Mouse (Mus musculus): ENCODE data around the gene Atrnl1. TPM values are rescaled to one million over a fixed set of nuclear protein-coding genes. Genes with fewer than 3 reads are reported as not detected.
"Not testable (repeated sequence)": the region's sequence is repeated elsewhere in the genome, so short reads cannot be mapped to it uniquely, and the experiment has no call there.

Gene Atrnl1
- polyA plus RNA-seq, 1 experiment from 2014 or later: 7.8 TPM

DNA sequence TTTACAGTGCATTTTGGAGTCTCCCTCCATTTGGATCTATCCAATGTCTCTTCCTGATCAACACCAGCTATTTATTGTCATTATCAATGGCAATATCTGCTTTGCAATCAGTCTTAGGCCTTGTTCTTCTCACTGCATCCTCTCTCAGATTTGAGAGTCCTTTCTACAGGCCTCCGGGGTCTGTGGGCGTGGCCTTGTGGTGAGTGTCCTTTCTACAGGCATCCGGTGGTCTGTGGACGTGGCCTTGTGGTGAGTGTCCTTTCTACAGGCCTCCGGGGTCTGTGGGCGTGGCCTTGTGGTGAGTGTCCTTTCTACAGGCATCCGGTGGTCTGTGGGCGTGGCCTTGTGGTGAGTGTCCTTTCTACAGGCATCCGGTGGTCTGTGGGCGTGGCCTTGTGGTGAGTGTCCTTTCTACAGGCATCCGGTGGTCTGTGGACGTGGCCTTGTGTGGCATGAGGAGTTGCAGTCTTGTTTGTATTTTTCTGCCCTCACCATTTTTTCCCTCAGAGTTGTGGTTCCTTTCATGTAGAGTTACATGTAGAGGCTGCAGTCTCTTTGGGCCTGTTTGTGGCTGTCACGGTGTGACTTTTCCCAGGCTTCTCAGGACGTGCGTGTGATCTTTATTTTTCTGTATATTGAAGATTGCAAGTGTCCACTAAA, 383.5 kb downstream of the Atrnl1 start:
- not testable (repeated sequence) for DNase-seq (ENCODE audit: low spot score); H3K4me1 ChIP-seq (ENCODE audit: control insufficient read depth, insufficient read depth, low read length); H3K27me3 ChIP-seq (ENCODE audit: control insufficient read depth, insufficient read depth, low read length); H3K36me3 ChIP-seq (replicated peaks; ENCODE audit: control insufficient read depth, insufficient read depth, low read depth, low read length); H3K9me3 ChIP-seq (replicated peaks; ENCODE audit: control insufficient read depth, low read length); ATAC-seq (replicated peaks; ENCODE audit: insufficient number of reproducible peaks, low FRiP score, low TSS enrichment, low read depth); H3K4me2 ChIP-seq (ENCODE audit: low read depth, low read length); H3K9ac ChIP-seq (replicated peaks; ENCODE audit: low read length); H3K4me3 ChIP-seq (ENCODE audit: low read depth, low read length); H3K27ac ChIP-seq (replicated peaks; ENCODE audit: low read depth, low read length)
- 94% methylated on average over 15 of the region's 15 CpGs for WGBS

DNA sequence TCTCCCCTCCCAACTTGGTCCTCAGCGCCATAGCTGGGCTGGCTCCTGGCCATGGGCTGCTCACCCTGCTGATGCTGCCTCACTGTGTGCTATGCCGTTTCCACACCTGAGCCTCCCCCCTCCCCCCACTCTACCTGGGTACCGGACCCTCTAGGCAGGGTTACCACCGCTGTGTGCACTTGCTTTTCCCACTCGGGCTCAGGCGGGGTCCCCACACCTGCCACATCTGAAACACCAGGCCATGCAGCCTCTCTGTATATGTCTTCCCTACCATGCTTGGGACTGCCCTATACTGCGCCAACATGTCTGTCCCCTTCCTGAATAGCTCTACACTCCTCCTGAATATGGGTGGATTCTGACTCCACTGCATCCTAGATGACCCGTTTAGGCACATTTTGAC, 384.2 kb downstream of the Atrnl1 start:
- WGBS: 92% methylated on average over 8 of the region's 8 CpGs
- no peak for ATAC-seq (replicated peaks; ENCODE audit: insufficient number of reproducible peaks, low FRiP score, low TSS enrichment, low read depth)

DNA sequence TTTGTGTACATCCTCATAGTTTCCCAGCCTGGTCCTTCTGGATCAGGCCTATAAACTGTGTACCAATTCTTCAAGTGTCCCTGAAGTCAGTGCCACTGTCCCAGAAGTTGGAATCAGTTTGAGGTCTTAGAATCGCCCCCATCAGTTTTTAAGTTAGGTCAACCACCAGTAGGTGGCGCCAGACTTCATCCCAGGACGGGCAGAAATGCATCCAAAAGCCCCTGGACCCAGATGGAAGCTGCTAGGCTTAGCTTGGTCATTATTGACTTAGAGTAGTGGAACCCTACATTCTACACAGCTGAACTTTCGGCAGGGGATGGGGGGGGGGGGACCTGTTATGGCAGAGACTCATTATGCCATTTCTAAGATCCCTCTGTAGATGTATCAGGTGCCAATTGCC, 387.1 kb downstream of the Atrnl1 start:
- H3K4me2 ChIP-seq (ENCODE audit: low read depth, low read length): no peak overlapping the region
- ATAC-seq (replicated peaks; ENCODE audit: insufficient number of reproducible peaks, low FRiP score, low TSS enrichment, low read depth) (no peak), DNase-seq (ENCODE audit: low spot score) (peak; percentile 75)
- no peak overlapping the region for H3K27ac ChIP-seq (replicated peaks; ENCODE audit: low read depth, low read length)
- H3K27me3 ChIP-seq (ENCODE audit: control insufficient read depth, insufficient read depth, low read length): no peaks in the 10 kb centered on the region
- H3K9me3 ChIP-seq (replicated peaks; ENCODE audit: control insufficient read depth, low read length): no peaks in the 10 kb centered on the region
- H3K9ac ChIP-seq (replicated peaks; ENCODE audit: low read length): no peak overlapping the region
- no peaks in the 10 kb centered on the region for H3K4me1 ChIP-seq (ENCODE audit: control insufficient read depth, insufficient read depth, low read length)
- 37% methylated on average over 4 of the region's 4 CpGs for WGBS
- no peak overlapping the region for H3K4me3 ChIP-seq (ENCODE audit: low read depth, low read length)
- no peaks in the 10 kb centered on the region for H3K36me3 ChIP-seq (replicated peaks; ENCODE audit: control insufficient read depth, insufficient read depth, low read depth, low read length)

More for the DNA sequence above, 384.2 kb downstream of the Atrnl1 start:
- Histone ChIP-seq H3K4me3 (ENCODE audit: low read depth, low read length) (no peak overlapping the region), H3K9ac (replicated peaks; ENCODE audit: low read length) (no peak overlapping the region), H3K36me3 (replicated peaks; ENCODE audit: control insufficient read depth, insufficient read depth, low read depth, low read length) (no peaks in the 10 kb centered on the region), H3K4me2 (ENCODE audit: low read depth, low read length) (no peak overlapping the region), H3K27ac (replicated peaks; ENCODE audit: low read depth, low read length) (no peak overlapping the region), H3K27me3 (ENCODE audit: control insufficient read depth, insufficient read depth, low read length) (no peaks in the 10 kb centered on the region), H3K4me1 (ENCODE audit: control insufficient read depth, insufficient read depth, low read length) (no peaks in the 10 kb centered on the region), H3K9me3 (replicated peaks; ENCODE audit: control insufficient read depth, low read length) (no peaks in the 10 kb centered on the region)
- no peak for DNase-seq (ENCODE audit: low spot score)

DNA sequence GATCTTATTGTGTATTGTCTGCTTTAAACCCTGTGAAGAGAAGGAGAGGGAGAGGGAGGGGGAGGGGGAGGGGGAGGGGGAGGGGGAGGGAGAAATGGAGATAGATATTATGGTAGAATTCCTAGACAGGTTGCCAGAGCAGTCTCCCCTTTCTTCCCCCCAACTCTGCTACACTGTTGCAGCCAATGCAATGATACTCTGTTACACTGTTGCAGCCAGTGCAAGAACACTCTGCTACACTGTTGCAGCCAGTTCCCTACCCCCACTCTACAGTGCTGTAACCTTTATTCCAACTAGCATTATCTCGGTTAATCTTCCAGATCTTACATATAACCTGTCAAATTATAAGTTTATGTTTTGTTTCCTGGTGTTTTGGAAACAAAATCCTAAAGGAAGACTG, 400.8 kb downstream of the Atrnl1 start:
- Histone ChIP-seq H3K27ac (replicated peaks; ENCODE audit: low read depth, low read length) (no peak overlapping the region), H3K27me3 (ENCODE audit: control insufficient read depth, insufficient read depth, low read length) (no peaks in the 10 kb centered on the region), H3K36me3 (replicated peaks; ENCODE audit: control insufficient read depth, insufficient read depth, low read depth, low read length) (no peaks in the 10 kb centered on the region), H3K9me3 (replicated peaks; ENCODE audit: control insufficient read depth, low read length) (no peaks in the 10 kb centered on the region), H3K9ac (replicated peaks; ENCODE audit: low read length) (no peak overlapping the region), H3K4me1 (ENCODE audit: control insufficient read depth, insufficient read depth, low read length) (no peaks in the 10 kb centered on the region), H3K4me3 (ENCODE audit: low read depth, low read length) (no peak overlapping the region), H3K4me2 (ENCODE audit: low read depth, low read length) (no peak overlapping the region)
- WGBS: 78% methylated on average over 1 of the region's 1 CpGs
- DNase-seq (ENCODE audit: low spot score) (no peak), ATAC-seq (replicated peaks; ENCODE audit: insufficient number of reproducible peaks, low FRiP score, low TSS enrichment, low read depth) (no peak)

GRCm38 (mm10) chr19:58015741-58016140, 404.9 kb downstream of the Atrnl1 start:
- H3K9me3 ChIP-seq (replicated peaks; ENCODE audit: control insufficient read depth, low read length): no peaks in the 10 kb centered on the region
- DNase-seq (ENCODE audit: low spot score) (no peak), ATAC-seq (replicated peaks; ENCODE audit: insufficient number of reproducible peaks, low FRiP score, low TSS enrichment, low read depth) (no peak)
- no peaks in the 10 kb centered on the region for H3K4me1 ChIP-seq (ENCODE audit: control insufficient read depth, insufficient read depth, low read length)
- no peak overlapping the region for H3K4me3 ChIP-seq (ENCODE audit: low read depth, low read length)
- H3K9ac ChIP-seq (replicated peaks; ENCODE audit: low read length): no peak overlapping the region
- no peak overlapping the region for H3K4me2 ChIP-seq (ENCODE audit: low read depth, low read length)
- H3K27me3 ChIP-seq (ENCODE audit: control insufficient read depth, insufficient read depth, low read length): no peaks in the 10 kb centered on the region
- no peaks in the 10 kb centered on the region for H3K36me3 ChIP-seq (replicated peaks; ENCODE audit: control insufficient read depth, insufficient read depth, low read depth, low read length)
- H3K27ac ChIP-seq (replicated peaks; ENCODE audit: low read depth, low read length): no peak overlapping the region
- 87% methylated on average over 6 of the region's 6 CpGs for WGBS

- no peaks in the 10 kb centered on the region for H3K36me3 ChIP-seq (replicated peaks; ENCODE audit: control insufficient read depth, insufficient read depth, low read depth, low read length)
- DNase-seq (ENCODE audit: low spot score): no peak
- no peak overlapping the region for H3K4me3 ChIP-seq (ENCODE audit: low read depth, low read length)
These were observed 406.0 kb downstream of the Atrnl1 start for GRCm38 (mm10) chr19:58016561-58017453.

GRCm38 (mm10) chr19:58017468-58017867, 406.6 kb downstream of the Atrnl1 start:
- DNase-seq (ENCODE audit: low spot score) (no peak), ATAC-seq (replicated peaks; ENCODE audit: insufficient number of reproducible peaks, low FRiP score, low TSS enrichment, low read depth) (no peak)
- Histone ChIP-seq H3K4me3 (ENCODE audit: low read depth, low read length) (no peak overlapping the region), H3K9me3 (replicated peaks; ENCODE audit: control insufficient read depth, low read length) (no peaks in the 10 kb centered on the region), H3K4me1 (ENCODE audit: control insufficient read depth, insufficient read depth, low read length) (no peaks in the 10 kb centered on the region), H3K4me2 (ENCODE audit: low read depth, low read length) (no peak overlapping the region), H3K9ac (replicated peaks; ENCODE audit: low read length) (no peak overlapping the region), H3K27me3 (ENCODE audit: control insufficient read depth, insufficient read depth, low read length) (no peaks in the 10 kb centered on the region), H3K36me3 (replicated peaks; ENCODE audit: control insufficient read depth, insufficient read depth, low read depth, low read length) (no peaks in the 10 kb centered on the region), H3K27ac (replicated peaks; ENCODE audit: low read depth, low read length) (no peak overlapping the region)
- 95% methylated on average over 3 of the region's 3 CpGs for WGBS

More at GRCm38 (mm10) chr19:58016561-58017453, 406.0 kb downstream of the Atrnl1 start:
- H3K9me3 ChIP-seq (replicated peaks; ENCODE audit: control insufficient read depth, low read length): no peaks in the 10 kb centered on the region
- H3K27ac ChIP-seq (replicated peaks; ENCODE audit: low read depth, low read length): no peak overlapping the region
- H3K4me2 ChIP-seq (ENCODE audit: low read depth, low read length): no peak overlapping the region
- no peaks in the 10 kb centered on the region for H3K27me3 ChIP-seq (ENCODE audit: control insufficient read depth, insufficient read depth, low read length)
- H3K9ac ChIP-seq (replicated peaks; ENCODE audit: low read length): no peak overlapping the region
- WGBS: 83% methylated on average over 9 of the region's 9 CpGs
- no peak for ATAC-seq (replicated peaks; ENCODE audit: insufficient number of reproducible peaks, low FRiP score, low TSS enrichment, low read depth)
- H3K4me1 ChIP-seq (ENCODE audit: control insufficient read depth, insufficient read depth, low read length): no peaks in the 10 kb centered on the region

- Histone ChIP-seq H3K4me3 (ENCODE audit: low read depth, low read length) (no peak overlapping the region), H3K27me3 (ENCODE audit: control insufficient read depth, insufficient read depth, low read length) (no peaks in the 10 kb centered on the region), H3K9ac (replicated peaks; ENCODE audit: low read length) (no peak overlapping the region), H3K9me3 (replicated peaks; ENCODE audit: control insufficient read depth, low read length) (no peaks in the 10 kb centered on the region), H3K27ac (replicated peaks; ENCODE audit: low read depth, low read length) (no peak overlapping the region), H3K4me2 (ENCODE audit: low read depth, low read length) (no peak overlapping the region), H3K36me3 (replicated peaks; ENCODE audit: control insufficient read depth, insufficient read depth, low read depth, low read length) (no peaks in the 10 kb centered on the region), H3K4me1 (ENCODE audit: control insufficient read depth, insufficient read depth, low read length) (no peaks in the 10 kb centered on the region)
- ATAC-seq (replicated peaks; ENCODE audit: insufficient number of reproducible peaks, low FRiP score, low TSS enrichment, low read depth) (no peak), DNase-seq (ENCODE audit: low spot score) (no peak)
- 58% methylated on average over 5 of the region's 5 CpGs for WGBS
These were observed 407.9 kb downstream of the Atrnl1 start for GRCm38 (mm10) chr19:58018698-58019097.
